Comparison of ENCODE assay signal across 8 mouse cellular contexts in the genomic region with DNA sequence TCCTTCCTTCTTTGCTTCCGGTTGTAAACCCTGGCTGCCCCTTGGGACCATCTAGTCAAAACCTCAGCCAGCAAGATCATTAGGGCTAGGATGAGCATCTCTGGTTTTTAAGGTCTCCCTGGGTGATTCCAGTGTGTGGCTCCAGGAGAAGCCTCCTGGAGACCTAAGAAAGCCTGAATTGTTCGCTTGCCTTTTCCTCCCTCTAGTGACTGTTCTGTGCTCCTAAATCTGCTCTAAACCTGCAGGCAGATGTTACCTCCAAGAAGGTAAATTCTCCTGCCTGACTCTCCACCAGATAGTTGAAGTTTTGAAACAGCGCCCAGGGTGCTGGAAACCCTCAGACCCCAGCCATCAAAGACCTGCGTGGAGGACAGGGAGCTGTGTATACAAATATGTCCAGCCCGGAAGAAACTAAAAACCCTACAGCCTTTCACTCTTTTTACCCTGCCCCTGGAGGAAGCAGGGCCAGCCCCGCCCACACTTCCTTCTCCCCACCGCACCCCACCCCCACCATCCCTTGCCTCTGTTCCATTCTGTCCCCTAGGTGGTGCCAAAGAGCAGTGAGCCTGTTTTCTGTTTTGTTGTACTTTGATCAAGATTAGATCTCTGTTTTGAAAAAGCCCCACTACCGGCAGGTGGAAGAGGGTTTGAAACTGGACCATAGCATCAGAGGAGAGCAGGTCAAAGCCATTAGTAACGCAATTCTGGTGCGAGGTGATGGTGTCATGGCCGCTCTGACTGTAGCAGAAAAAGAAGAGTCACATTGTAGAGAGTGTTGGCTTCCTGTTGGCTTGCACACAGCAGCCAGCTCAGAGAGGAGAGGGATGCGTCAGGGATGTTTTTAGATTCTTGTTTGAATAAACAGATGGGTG. TPM values are rescaled to one million over a fixed set of nuclear protein-coding genes. Genes with fewer than 3 reads are reported as not detected.
A peak's percentile ranks its signal among the peaks of the same experiment; 100 is the strongest.
DNase-seq lines count a peak whose midpoint lies in the region; ATAC-seq lines count a peak whose summit lies in the region.

No protein-coding gene starts in this region.

- no peaks in the 10 kb centered on the region for H3K9me3 ChIP-seq in heart, embryonic 10.5 days
- no peaks in the 10 kb centered on the region for H3K9me3 ChIP-seq in kidney, embryonic 14.5 days (ENCODE audit: control insufficient read depth, low read length)
- no peaks in the 10 kb centered on the region for H3K9me3 ChIP-seq in liver, embryonic 13.5 days (replicated peaks)

- peak overlapping the region; percentile 49 for H3K4me3 ChIP-seq in heart, embryonic 10.5 days
- peak overlapping the region; percentile 2; the same call in 1 of the 2 replicates for H3K4me3 ChIP-seq in kidney, embryonic 14.5 days (ENCODE audit: low read length)
- peak overlapping the region; percentile 26; the same call in 1 of the 2 replicates for H3K4me3 ChIP-seq in liver, embryonic 13.5 days (replicated peaks)

- peak overlapping the region; percentile 69 for H3K27ac ChIP-seq in heart, embryonic 10.5 days
- no peak overlapping the region for H3K27ac ChIP-seq in kidney, embryonic 14.5 days (ENCODE audit: low read depth, low read length)
- no peak overlapping the region for H3K27ac ChIP-seq in liver, embryonic 13.5 days

- no peaks in the 10 kb centered on the region for H3K36me3 ChIP-seq in heart, embryonic 10.5 days
- no peaks in the 10 kb centered on the region for H3K36me3 ChIP-seq in kidney, embryonic 14.5 days (ENCODE audit: control insufficient read depth, insufficient read depth, low read length)
- no peaks in the 10 kb centered on the region for H3K36me3 ChIP-seq in liver, embryonic 13.5 days

- peak; percentile 78 for ATAC-seq in kidney, embryonic 14.5 days (ENCODE audit: low FRiP score, low TSS enrichment)
- ATAC-seq in liver, embryonic 13.5 days (ENCODE audit: low read depth): peak; percentile 62

- peak; percentile 86 to 88 for DNase-seq in B cell, adult 2 months
- DNase-seq in adrenal gland, adult 8-10 months: peak; percentile 23
- peak; percentile 81 for DNase-seq in embryo, embryonic 9.5 days (ENCODE audit: extremely low spot score)
- DNase-seq in heart, embryonic 10.5 days (ENCODE audit: low spot score): no peak
- DNase-seq in liver, embryonic 13.5 days: peak; percentile 8
- DNase-seq in natural killer cell, adult 2 months (ENCODE audit: low spot score in 2 of 2): peak; percentile 79 to 82
- DNase-seq in testis, postnatal 14 days (ENCODE audit: low spot score): peak; percentile 10

- H3K9ac ChIP-seq in kidney, embryonic 14.5 days (ENCODE audit: low read depth, low read length): no peak overlapping the region
- H3K9ac ChIP-seq in liver, embryonic 13.5 days: no peak overlapping the region

- H3K27me3 ChIP-seq in heart, embryonic 10.5 days (ENCODE audit: insufficient read depth, poor library complexity, severe bottlenecking): no peaks in the 10 kb centered on the region
- no peaks in the 10 kb centered on the region for H3K27me3 ChIP-seq in kidney, embryonic 14.5 days (ENCODE audit: control insufficient read depth, insufficient read depth, low read length)
- H3K27me3 ChIP-seq in liver, embryonic 13.5 days: no peaks in the 10 kb centered on the region

- peak overlapping the region; percentile 24 for H3K4me2 ChIP-seq in kidney, embryonic 14.5 days (replicated peaks; ENCODE audit: low read depth, low read length)
- peak overlapping the region; percentile 50 for H3K4me2 ChIP-seq in liver, embryonic 13.5 days

- peaks cover 15% of the 10 kb centered on the region for H3K4me1 ChIP-seq in heart, embryonic 10.5 days
- H3K4me1 ChIP-seq in kidney, embryonic 14.5 days (ENCODE audit: control insufficient read depth, insufficient read depth, low read length): peaks cover 13% of the 10 kb centered on the region
- peaks cover 6% of the 10 kb centered on the region; the same call in 1 of the 2 replicates for H3K4me1 ChIP-seq in liver, embryonic 13.5 days (replicated peaks)

- 10% methylated on average over 12 of the region's 12 CpGs for WGBS in heart, embryonic 10.5 days
- 10% methylated on average over 12 of the region's 12 CpGs for WGBS in kidney, embryonic 14.5 days
- WGBS in liver, embryonic 13.5 days (ENCODE audit: insufficient replicate concordance): 4% methylated on average over 12 of the region's 12 CpGs

RNA-seq across cellular contexts. Expression of gene Gm19935, which starts 22.0 kb away (rescaled TPM):
- under 1 TPM in 1 of 4 experiments, not detected in 3; 0.30 TPM for total RNA-seq in adrenal gland, adult 8-10 months (2022)
- not detected in 2 replicates for polyA plus RNA-seq in heart, embryonic 10.5 days (2016; fragmentation: Nextera tagmentation; extraction: Ambion mirVana)
- not detected in 2 replicates for polyA plus RNA-seq in kidney, embryonic 14.5 days (2014; fragmentation: Nextera tagmentation; extraction: Ambion mirVana)
- not detected in 2 replicates for polyA plus RNA-seq in liver, embryonic 13.5 days (2015; fragmentation: Nextera tagmentation; extraction: Ambion mirVana)

RNA-seq across cellular contexts. Expression of gene Chd9, which starts 32.9 kb away (rescaled TPM):
- 100 to 1,000 TPM in 2 of 4 experiments, 10 to 100 TPM in 2; 62.9 to 122 (median 86.9) TPM for total RNA-seq in adrenal gland, adult 8-10 months (2022)
- 31.5 and 36.8 TPM in 2 replicates for polyA plus RNA-seq in heart, embryonic 10.5 days (2016; fragmentation: Nextera tagmentation; extraction: Ambion mirVana)
- 61.6 and 70.1 TPM in 2 replicates for polyA plus RNA-seq in kidney, embryonic 14.5 days (2014; fragmentation: Nextera tagmentation; extraction: Ambion mirVana)
- 10.8 and 11.9 TPM in 2 replicates for polyA plus RNA-seq in liver, embryonic 13.5 days (2015; fragmentation: Nextera tagmentation; extraction: Ambion mirVana)
